In the genomic region with DNA sequence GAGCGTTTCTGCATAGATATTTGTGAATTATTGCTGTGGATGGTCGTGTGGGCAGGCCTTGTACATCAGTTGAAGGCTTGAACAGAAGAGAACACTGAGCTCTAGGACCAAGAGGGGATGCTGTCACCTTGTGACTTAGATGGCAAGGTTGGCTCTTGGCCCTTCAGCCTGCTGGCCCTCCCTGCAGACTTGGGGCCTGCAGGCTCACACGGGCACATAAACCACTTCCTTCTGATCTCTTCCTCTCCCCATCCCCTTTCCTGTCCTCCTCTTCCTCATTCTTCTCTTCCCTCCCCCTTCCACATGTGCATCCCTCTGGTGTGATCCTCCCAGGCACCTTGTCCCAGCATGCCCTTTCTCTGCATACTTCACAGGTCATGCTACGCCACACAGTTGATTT, we compare ENCODE assay signal across 19 mouse cellular contexts.
DNase-seq lines count a peak whose midpoint lies in the region; ATAC-seq lines count a peak whose summit lies in the region.
"Had no signal": no experiment of that assay in that cellular context is flagged by ENCODE, and none has a peak within 500 bp of the region (broad histone marks: within the 10 kb centered on the region; RNA-seq: fewer than 3 reads in every experiment).

No protein-coding gene starts in this region.

- H3K36me3 ChIP-seq in hindbrain, embryonic 11.5 days (ENCODE audit: control insufficient read depth, insufficient read depth, low read length) = no peaks in the 10 kb centered on the region
- no peaks in the 10 kb centered on the region for H3K36me3 ChIP-seq in hindbrain, embryonic 16.5 days (ENCODE audit: control insufficient read depth, insufficient read depth, low read length)
- peaks cover 8% of the 10 kb centered on the region; the same call in 1 of the 2 replicates for H3K36me3 ChIP-seq in forebrain, embryonic 13.5 days (ENCODE audit: poor library complexity, severe bottlenecking)
- H3K36me3 ChIP-seq: forebrain, embryonic 15.5 days had no signal

- DNase-seq in hindbrain, embryonic 11.5 days (ENCODE audit: low spot score) = no peak
- peak; percentile 50 for DNase-seq in 416B (ENCODE audit: low read depth)
- no peak for DNase-seq in adrenal gland, adult 8-10 months
- DNase-seq: adrenal gland, postnatal 36 days; cerebellum, adult 11 months; cerebellum, adult 9-11 months; cerebellum, postnatal 36 days; gastrocnemius, postnatal 36 days; heart, adult 18-20 months; heart, postnatal 10 days; heart, postnatal 4 days had no signal

- H3K4me1 ChIP-seq in hindbrain, embryonic 11.5 days (replicated peaks; ENCODE audit: control insufficient read depth, insufficient read depth, low read length) = no peaks in the 10 kb centered on the region
- no peaks in the 10 kb centered on the region for H3K4me1 ChIP-seq in hindbrain, embryonic 16.5 days (ENCODE audit: control insufficient read depth, insufficient read depth, low read depth, low read length)
- peaks cover 4% of the 10 kb centered on the region; the same call in 1 of the 2 replicates for H3K4me1 ChIP-seq in forebrain, embryonic 13.5 days
- H3K4me1 ChIP-seq: forebrain, embryonic 15.5 days had no signal

- ATAC-seq in hindbrain, embryonic 11.5 days (ENCODE audit: low FRiP score) = 0 out of 2 replicates have a peak, but pooled peaks have one; percentile 25
- no peak for ATAC-seq in hindbrain, embryonic 16.5 days
- peak; percentile 27 to 46; a peak in 3 of 4 replicates for ATAC-seq in hematopoietic stem cell, adult 5-6 weeks (replicated peaks in 1 of 2; ENCODE audit: insufficient read depth in 1 of 2, low FRiP score in 2 of 2, low TSS enrichment in 1 of 2, low read depth in 1 of 2, poor library complexity in 2 of 2, severe bottlenecking in 2 of 2)
- peak; percentile 41; the same call in 1 of the 2 replicates for ATAC-seq in monocyte, adult 5-6 weeks (replicated peaks; ENCODE audit: insufficient number of reproducible peaks, low FRiP score, low TSS enrichment, poor library complexity, severe bottlenecking)
- no peak for ATAC-seq in forebrain, embryonic 13.5 days
- ATAC-seq: forebrain, embryonic 15.5 days; intestine, embryonic 16.5 days had no signal

- H3K27me3 ChIP-seq in hindbrain, embryonic 11.5 days (ENCODE audit: control insufficient read depth, insufficient read depth, low read length) = no peaks in the 10 kb centered on the region
- H3K27me3 ChIP-seq in hindbrain, embryonic 16.5 days (replicated peaks; ENCODE audit: control insufficient read depth, insufficient read depth, low read length) = no peaks in the 10 kb centered on the region
- no peaks in the 10 kb centered on the region for H3K27me3 ChIP-seq in forebrain, embryonic 13.5 days
- H3K27me3 ChIP-seq: forebrain, embryonic 15.5 days had no signal

- no peak overlapping the region for H3K4me2 ChIP-seq in hindbrain, embryonic 11.5 days (replicated peaks; ENCODE audit: low read depth, low read length)
- no peak overlapping the region for H3K4me2 ChIP-seq in hindbrain, embryonic 16.5 days (ENCODE audit: low read length)
- H3K4me2 ChIP-seq in forebrain, embryonic 13.5 days = no peak overlapping the region
- H3K4me2 ChIP-seq: forebrain, embryonic 15.5 days had no signal

- no peak overlapping the region for H3K4me3 ChIP-seq in hindbrain, embryonic 11.5 days (ENCODE audit: low read depth, low read length)
- H3K4me3 ChIP-seq in hindbrain, embryonic 16.5 days (ENCODE audit: low read length) = no peak overlapping the region
- H3K4me3 ChIP-seq in forebrain, embryonic 13.5 days = no peak overlapping the region
- H3K4me3 ChIP-seq: embryonic facial prominence, embryonic 10.5 days; forebrain, embryonic 15.5 days; heart, embryonic 10.5 days had no signal

- H3K9me3 ChIP-seq in hindbrain, embryonic 11.5 days (ENCODE audit: control insufficient read depth, low read length) = no peaks in the 10 kb centered on the region
- H3K9me3 ChIP-seq in hindbrain, embryonic 16.5 days (ENCODE audit: control insufficient read depth, low read length) = no peaks in the 10 kb centered on the region
- H3K9me3 ChIP-seq in forebrain, embryonic 13.5 days (replicated peaks) = no peaks in the 10 kb centered on the region
- H3K9me3 ChIP-seq: embryonic facial prominence, embryonic 10.5 days; forebrain, embryonic 15.5 days; heart, embryonic 10.5 days had no signal

- H3K27ac ChIP-seq in hindbrain, embryonic 11.5 days (ENCODE audit: low read depth, low read length) = no peak overlapping the region
- H3K27ac ChIP-seq in hindbrain, embryonic 16.5 days (ENCODE audit: low read depth, low read length) = no peak overlapping the region
- H3K27ac ChIP-seq in forebrain, embryonic 13.5 days = no peak overlapping the region
- H3K27ac ChIP-seq: embryonic facial prominence, embryonic 10.5 days; forebrain, embryonic 15.5 days; heart, embryonic 10.5 days had no signal

- WGBS in hindbrain, embryonic 11.5 days = 80% methylated on average over 4 of the region's 4 CpGs
- 86% methylated on average over 4 of the region's 4 CpGs for WGBS in hindbrain, embryonic 16.5 days
- whole genome bisulfite sequencing in forebrain, embryonic 13.5 days = 85% methylated on average over 4 of the region's 4 CpGs

- H3K9ac ChIP-seq in hindbrain, embryonic 11.5 days (ENCODE audit: low read depth, low read length) = no peak overlapping the region
- H3K9ac ChIP-seq in hindbrain, embryonic 16.5 days (ENCODE audit: low read depth, low read length) = no peak overlapping the region
- H3K9ac ChIP-seq in forebrain, embryonic 13.5 days = no peak overlapping the region
- H3K9ac ChIP-seq: forebrain, embryonic 15.5 days had no signal

Comparison
In these comparisons a context has a peak if more than half of its experiments do, and no peak if none do; other contexts are left out.
1. ATAC-seq: peak in hindbrain, embryonic 11.5 days (single experiment), hematopoietic stem cell, adult 5-6 weeks (2 of 2) and monocyte, adult 5-6 weeks (single experiment); none in hindbrain, embryonic 16.5 days (single experiment) and forebrain, embryonic 13.5 days (single experiment).